Mouse (Mus musculus) fibroblast of lung, adult 2 months (primary cell): ENCODE results near the gene 1190005I06Rik.

ENCODE experiments used
- DNase-seq: peaks from one replicate; pipeline ENCODE4 v3.0.0-alpha.2; 2011; ENCODE audit warnings: low read depth

Gene 1190005I06Rik

DNA sequence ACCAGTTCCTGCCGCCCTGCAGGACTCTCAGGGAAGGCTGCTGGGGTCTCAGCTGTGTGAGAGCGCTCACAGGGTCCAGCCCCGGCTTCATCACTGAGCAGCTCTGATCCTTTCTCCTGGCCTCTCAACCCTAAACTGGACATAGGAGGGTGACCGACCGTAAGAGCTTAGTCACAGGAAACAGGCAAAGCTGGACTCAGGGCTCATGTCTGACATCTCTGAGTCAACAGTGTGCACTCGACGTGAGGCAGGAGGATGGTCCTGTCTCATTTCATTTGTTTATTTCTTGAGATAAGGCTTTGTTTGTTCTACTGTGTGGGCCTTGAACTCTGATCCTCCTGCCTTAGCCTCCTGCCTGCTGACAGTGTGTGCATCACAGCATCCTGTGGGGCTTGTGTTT, 27.0 kb downstream of the 1190005I06Rik start:
- no peak for DNase-seq

DNA sequence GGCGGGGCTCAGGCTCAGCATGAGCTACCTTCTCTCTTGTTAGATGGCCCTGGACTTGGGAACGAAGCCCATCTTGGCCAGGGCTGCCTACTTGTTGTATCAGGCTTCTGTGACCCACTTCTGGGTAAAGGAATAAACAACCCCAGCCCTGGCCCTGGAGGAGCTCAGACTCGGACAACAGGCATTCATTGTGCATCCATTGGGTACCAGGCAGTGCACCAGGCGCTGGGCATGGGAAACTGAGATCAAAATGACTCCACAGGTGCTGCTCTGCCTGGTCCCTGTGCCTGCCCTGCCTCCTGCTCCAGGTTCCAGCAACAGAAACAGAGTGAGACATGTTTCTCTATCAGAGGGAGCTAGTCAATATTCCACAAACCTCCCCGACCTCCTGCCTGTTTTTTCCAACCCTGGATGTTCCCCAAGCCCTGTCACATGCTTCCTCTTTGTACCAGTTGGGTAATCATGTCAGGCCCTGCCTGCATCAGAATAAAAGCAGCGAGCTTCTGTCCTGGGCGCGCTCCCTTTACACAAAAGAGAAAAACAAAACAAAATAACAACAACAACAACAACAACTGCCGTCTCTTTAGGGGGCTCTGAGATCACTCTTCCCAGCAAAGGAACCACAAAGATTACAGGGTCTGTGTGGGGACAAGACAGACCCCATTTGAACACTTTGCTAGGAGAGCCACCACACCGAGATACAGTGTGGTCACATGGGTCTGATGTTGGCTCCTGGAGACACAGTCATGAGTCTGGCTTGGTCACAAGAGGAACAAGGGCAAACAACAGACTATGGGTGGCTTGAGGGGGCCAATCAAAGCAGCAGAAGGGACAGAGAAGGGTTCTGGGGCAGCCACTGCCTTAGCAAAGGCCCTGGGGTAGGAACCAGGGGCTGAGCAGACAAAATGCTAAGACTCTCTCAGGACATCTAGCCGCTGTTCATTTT, 27.9 kb downstream of the 1190005I06Rik start:
- no peak for DNase-seq

DNA sequence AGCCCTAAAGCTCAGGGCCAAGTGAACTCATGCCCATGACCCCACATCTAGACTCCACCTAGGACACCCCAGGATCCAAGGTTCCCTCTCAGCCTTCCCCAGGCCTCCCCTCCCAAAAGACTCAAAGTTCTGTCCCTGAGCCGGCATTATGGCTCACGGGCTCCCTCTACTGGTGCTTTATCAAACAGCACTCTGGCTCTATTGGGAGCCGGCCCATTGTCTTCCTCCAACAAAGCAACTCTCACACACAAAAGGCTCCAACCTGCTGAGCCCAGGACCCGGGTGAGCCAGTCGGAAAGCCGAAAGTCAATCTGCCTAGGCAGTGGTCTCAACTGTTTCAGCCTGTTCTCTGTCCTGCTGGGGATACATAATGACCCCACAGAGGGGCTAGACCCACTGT, 29.3 kb downstream of the 1190005I06Rik start:
- DNase-seq, result no peak

DNA sequence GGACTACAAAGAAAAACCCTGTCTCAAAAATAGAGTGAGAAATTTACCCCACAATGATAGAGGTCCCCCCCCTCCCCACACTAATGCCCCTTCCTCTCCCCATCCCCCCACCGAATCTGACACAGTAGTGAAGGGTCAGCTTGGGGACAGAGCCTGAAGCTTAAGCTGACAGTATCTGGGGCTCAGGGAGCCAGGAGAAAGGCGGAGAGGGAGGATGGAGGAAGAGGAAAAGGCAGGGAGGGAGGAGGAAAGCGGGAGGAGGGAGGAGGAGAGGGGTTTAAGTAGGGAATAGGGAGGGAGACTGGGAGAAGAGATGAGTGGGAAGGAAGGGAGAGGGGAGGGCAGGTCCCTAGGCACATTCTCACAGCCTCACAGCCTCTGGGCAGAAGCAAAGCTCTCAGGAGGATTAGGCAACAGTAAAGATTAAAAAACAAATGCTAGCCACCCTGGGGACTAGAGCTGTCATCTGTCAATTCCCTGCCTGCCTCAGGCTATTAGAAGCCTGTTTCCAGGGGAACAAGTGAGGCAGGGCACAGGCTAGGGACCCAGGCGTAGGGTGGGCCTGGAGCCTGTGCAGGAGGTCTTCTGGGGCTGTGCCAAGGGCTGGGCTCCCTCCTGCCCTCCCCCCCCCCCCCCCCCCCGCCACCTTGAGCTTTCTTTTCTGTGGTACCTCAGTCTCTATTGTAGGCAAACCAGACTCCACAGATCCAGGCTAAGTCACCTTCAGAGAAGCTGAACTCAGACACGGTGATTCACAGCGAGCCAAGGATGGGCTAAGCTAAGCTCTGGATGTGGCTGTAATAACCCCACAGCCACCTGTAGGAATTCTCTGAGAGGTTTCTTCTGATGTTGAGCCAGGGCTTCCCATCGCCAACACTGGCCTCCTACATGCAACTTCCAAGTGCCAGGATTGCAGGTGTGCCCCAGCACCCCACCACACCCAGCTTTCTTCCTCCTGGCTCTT, 30.5 kb downstream of the 1190005I06Rik start:
- DNase-seq, result no peak

DNA sequence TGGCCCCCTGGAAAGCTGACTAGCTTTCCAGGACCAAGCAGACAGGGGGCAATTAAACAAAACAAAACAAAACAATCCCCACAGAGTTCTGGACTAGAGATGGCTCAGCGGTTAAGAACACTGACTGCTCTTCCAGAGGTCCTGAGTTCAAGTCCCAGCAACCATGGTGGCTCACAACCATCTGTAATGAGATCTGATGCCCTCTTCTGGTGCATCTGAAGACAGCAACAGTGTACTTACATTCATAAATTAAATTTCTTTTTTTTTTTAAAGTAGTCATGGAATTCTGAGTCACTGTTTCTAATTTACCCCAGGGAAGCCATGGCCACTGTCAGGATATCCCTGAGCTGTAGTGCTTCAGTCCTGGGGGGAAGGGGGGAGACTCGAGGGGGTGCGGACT, 32.9 kb downstream of the 1190005I06Rik start:
- DNase-seq, result no peak

DNA sequence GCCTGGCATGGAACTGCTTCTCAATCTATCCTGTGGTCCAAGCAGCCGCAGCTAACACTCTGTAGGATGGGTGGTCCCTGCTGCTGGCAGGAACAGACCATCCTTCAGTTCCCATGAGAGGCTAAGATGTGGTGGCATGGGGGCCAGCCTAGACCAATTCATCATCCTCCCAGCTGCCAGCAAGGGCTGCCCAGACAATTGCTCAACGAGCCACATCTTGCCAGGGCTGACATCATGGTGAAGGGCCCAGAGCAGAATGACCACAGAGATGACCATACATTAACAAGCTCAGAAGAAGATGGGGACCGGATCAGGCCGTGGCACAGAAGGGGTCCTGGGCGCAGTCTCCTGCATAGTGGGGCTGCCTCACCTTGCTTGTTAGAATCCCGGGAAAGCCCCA, 36.6 kb downstream of the 1190005I06Rik start:
- no peak for DNase-seq

DNA sequence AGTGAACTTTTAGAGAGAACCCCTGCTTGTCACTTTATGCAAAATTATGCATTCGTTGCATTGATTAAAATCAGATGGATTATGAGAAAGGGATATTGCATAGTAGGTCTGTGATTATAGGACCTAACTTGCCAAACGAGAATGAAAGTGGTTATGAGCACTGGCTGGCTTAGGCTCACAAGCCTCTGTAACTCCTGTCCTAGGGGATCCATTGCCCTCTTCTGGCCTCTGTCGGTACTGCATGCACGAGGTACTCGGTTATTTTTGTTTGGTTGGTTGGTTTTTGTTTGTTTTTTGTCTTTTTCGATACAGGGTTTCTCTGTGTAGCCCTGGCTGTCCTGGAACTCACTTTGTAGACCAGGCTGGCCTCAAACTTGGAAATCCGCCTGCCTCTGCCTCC, 39.5 kb downstream of the 1190005I06Rik start:
- DNase-seq, result no peak

DNA sequence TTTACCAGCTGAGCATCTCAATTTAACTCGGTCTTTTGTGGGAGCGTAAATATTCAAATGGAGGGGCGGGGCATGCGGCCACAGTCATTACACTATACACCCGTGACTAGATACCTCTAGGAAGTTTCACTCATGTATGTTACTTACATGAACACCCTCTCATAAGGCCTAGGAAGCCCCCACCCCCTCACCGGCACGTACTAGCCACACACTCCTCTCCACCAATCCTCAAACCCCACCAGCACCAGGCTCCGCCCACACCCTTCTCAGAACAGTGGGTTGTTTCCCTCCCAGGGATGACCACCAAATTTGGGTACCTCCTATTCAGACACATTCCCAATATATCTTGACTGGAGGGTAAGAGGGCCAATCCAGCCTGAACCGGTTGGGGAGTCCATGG, 40.0 kb downstream of the 1190005I06Rik start:
- DNase-seq, result no peak

DNA sequence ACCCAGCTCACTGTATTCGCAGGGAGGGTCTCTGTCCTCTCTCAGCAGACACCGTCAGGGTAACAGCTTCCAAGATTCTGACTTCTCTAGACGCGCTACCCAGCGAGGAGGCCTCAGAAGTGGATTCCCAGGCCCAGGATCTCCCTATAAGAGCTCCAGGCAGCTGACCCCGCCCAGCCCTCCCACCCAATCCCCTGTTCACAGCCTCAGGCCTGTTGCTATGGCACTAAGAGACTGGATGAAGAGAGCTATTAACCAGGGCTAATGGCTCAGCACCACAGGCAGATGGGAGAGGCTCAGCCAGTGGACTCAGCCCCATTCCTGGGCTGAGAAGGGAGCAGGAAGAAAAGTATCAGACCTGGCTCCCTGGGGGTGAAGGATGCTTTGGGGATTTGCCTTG, 44.8 kb downstream of the 1190005I06Rik start:
- DNase-seq, result no peak

DNA sequence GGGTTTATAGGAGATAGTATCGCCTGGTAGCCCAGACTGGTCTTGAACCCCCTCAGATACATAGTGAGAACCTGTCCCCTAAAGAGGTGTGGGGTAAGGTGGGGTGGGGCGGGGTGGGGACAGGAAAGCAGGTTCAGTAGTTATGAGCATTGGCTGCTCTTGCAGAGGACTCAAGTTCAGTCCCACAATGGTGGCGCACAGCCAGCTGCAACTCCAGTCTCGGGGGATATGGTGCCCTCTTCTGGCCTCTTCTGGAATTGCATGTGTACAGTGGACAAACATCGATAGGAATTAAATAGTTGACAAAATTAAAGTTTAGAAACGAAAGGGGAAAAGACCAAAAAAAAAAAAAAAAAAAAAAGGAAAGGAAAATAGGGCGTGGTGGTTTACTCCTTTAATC, 47.9 kb downstream of the 1190005I06Rik start:
- no peak for DNase-seq

DNA sequence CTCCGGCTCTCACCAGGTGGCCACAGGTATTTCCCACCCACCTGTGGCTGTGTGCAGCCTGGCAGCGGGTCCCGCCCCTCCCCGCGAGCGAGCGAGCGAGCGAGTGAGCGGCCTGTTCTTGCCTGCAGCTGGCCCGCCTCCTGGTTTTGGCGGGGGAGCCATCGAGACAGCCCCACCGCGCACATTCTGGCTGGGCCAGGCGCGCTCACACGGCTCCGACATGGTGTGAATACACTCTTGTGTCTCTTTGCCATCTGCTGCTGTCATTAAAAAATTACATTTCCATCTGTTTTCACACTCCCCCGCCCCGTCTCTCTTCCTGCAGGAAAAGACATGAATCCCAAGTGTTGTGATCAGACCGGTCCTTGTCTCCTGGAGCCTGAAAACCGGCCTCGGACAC, 48.9 kb downstream of the 1190005I06Rik start:
- no peak for DNase-seq

DNA sequence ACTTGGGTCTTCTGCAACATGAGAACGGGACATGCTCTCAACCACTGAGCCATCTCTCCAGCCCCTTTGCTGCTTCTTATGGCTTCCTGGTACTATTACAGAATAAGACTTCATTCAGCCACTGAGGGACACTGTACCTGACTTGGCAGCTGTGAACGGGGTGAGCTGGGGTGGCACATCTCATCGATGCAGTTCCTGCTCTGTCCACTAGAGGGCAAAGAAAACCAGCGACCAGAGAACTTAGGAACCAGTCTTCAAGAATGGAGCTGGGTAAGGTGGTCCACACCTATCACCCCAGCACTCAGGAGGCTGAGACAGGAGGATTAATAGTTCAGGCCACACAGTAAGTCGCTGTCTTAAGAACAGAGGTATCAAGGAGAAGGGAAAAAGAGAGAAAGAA, 51.5 kb downstream of the 1190005I06Rik start:
- DNase-seq, result no peak

DNA sequence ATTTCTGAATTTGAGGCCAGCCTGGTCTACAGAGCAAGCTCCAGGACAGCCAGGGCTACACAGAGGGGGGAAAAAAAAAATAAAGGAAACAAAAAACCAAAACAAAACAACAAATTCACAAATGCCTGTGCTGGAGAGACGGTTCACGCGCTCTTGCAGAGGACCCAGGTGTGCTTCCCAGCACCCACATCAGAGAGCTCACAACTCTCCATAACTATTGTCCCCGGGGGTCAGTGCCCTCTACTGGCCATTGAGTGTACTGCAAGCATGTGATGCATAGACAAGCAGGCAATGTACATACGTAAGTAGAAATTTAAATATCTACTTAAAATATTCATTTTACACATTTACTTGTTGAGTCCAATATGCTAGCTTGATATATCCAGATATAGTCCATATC, 52.9 kb downstream of the 1190005I06Rik start:
- DNase-seq, result no peak

DNA sequence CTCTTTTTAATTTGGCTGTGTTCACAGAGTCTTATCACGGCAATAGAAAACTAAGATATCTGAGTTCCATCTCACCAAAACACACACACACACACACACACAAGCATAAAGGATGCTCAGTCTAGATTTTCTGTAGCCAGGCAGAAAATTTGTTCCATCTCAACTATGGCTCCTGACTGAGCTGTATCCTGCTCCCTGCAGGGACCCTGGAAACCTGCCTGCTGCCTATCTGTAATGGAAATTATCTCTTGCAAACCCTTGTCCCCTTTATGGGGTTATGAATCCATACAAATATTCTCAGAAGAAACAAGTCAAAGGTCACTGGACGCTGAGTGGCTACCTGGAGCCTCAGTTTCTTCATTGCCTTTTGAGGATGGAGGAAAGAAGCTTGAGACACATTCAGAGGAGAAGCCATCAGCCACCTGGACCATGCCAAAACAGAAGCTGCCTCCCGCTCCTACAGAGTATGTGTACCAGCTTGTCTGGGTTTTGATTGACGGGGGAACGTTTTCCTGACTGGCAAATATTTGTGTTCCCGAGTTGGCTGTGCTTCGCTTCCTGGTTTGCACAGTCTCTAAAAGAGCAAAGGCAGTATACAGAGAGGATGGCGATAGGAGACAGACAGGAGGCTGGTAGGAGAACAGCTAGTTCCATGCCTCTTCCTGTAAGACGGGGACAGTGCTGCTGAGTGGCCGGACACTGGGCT, 55.7 kb downstream of the 1190005I06Rik start:
- no peak for DNase-seq

DNA sequence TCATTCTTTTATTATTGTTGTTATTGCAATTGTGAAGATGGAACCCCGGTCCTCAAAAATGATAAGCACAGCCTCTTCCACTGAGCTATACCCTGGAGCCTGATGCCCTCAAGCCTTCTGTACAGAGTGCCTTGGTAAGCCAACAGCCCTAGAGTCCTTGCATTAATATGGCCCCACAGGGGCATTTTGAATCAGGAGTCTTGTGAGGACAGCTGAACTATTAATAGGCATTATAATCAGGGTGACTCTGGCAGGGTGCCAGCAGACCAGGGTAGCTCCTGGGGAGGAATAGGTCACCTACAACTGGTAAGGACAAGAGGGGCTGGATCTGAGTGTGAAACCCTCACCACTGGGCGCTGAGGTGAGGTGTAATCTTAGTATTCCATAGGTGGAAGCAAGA, 57.5 kb downstream of the 1190005I06Rik start:
- DNase-seq, result no peak

DNA sequence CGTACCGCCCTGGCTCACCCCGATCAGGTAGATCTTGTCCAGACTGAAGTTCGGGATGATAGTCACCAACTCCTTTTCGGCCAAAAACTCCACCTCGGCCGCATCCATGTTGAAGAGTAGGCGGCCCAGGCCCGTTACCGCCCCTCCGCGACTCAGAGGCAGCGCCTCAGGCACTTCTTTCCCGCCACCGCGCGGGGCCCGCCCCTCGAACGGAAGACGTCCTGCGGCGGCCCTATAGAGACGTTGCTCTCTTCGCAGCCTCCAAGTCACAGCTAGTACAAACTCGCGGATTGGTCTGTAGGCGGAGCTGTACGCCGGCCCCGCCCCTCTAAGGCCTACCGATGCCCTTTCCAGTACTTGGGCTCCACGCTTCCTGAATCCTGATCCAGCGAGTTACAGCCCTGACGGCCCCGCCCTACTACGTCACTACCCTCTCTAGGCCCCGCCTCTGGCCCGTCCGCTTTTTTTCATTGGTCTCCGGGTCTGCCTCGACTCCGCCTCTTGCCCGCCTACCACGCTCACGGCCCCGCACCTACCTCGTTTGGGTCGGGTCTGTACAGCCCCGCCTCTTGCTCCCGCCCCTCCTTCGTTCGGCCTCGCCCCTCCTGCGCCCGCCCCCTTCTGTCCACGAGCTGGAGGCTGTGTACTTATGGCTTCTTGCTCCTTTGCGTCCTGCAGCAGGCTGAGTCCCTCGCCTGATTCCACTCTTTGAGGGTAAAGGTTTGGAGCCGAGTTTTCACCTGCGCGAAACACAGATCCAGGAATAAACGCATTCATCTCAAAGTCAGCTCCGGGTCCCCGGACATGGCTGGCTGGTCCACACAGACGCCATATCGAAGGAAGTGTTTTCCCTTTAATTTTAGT, 58.3 kb downstream of the 1190005I06Rik start, which contains the start of gene Gins2:
Gene Gins2, minus strand, starts transcription at position 397 of the 864 bp plus-strand sequence.
- peak; percentile 99 for DNase-seq

DNA sequence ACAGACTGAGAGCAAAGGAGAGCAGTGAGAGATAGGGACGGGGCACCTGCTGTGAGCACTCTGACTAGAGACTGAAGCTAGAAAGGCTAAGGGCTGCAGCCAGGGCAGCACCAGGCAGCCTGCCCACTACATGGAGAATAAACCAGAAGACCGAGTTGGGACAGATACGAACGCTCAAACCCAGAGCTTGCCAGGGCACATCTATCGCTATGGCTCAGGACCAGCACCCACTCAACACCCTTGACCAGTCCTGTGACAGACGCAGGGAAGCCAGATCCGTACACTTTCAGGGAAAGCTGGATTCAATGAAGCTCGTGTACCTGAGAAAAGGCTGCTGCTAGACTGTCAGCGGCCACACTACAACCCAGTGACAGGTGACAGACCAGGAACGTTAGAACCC, 61.9 kb downstream of the 1190005I06Rik start:
- no peak for DNase-seq

DNA sequence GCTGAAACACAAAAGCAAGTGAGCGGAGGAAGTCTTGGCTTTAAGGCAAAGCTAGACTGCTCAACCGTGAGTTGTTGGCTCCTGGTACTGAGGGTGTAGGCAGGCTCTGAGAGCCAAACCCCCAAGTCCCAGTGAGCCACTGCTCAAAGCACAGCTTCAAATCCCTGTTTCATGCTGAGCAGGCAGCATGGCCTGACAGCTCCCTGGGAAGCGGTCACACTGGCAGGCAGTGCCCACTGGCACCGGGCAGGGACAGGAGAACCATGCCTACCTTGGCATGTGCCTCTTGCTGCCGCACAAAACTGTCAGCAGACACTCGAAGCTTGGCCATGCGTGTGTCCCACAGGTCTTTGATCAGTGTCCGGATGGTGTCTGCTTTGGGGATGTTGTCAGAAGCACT, 65.6 kb downstream of the 1190005I06Rik start:
- no peak for DNase-seq

DNA sequence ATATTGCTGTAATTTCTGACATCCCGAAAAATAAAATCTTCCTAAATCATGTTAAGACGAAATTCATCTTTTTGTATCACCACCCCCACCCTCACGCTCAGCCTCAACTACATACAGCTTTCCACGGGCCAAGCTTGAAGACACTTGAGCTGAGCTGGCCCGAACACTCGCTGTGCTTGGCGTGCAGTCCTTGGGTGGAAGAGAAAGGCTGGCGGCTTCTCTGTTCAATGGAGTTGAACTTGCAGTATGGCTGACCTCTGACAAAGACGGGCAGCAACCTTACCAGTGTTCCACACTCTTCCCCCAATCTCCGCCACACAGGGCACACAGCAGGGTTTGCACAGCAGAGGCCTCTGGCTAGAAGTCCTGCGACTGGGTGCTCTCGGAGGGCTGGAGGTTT, 66.1 kb downstream of the 1190005I06Rik start:
- DNase-seq, result no peak

DNA sequence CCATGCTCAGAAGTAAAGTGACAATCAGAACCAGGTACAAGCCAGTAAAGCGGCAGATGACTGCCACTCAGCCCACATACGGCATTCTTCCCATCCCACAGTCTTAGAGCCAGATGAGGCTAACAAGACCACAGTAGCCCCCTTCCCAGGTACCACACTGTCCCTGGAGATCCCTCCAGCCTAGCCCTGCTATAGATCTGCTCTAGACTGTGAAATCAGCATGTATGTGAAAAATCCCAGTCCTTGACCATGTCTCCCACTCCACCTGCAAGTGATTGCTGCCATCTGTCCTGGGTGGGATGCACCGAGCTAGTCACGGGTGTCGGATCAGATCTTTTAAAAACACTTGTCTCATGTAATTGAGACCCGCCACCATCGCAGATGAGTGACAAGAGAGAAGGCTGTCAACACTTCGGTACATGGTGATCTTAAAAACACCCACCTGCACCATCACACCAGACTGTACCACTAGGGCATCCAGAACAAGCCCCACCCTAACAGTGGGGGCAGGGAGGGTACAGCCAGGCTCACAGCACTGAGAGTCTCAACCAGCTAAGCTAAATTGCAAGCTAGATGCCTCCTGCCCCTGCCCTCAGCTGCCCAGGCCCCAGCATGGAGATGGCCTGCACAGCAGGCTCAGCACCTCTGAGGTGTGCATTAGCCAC, 67.0 kb downstream of the 1190005I06Rik start:
- DNase-seq, result no peak

DNA sequence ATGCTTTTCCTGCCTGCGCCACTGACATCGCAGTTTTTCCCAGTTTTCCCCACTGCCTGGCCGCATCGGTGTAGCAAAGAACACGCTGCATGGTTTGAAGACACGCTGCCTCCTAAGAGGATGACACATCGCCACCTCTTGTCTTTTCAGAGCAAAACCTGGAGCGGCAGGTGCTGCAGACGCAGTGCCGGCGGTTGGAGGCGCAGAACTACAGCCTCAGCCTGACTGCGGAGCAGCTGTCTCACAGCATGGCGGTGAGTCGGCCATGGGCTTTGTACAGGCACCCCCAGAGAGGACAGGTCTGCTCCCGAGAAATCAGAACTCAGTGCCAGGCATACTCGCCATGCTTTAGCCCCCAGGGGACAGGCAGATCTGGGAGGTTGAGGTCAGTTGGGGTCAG, 69.6 kb downstream of the 1190005I06Rik start:
- DNase-seq, result no peak
